Mouse (Mus musculus) kidney, adult 11 months (tissue): Measurements from ENCODE around the gene Rgs17.
"Not testable (repeated sequence)": the region's sequence is repeated elsewhere in the genome, so short reads cannot be mapped to it uniquely, and the experiment has no call there.

Experiments used
- DNase-seq: peaks from one replicate; pipeline ENCODE4 v3.0.0; 2022

Rgs17 gene

GRCm38 (mm10) chr10:5922294-5922828, at the start of gene Rgs17:
Gene Rgs17 (minus strand): TSS chr10:5922400.
- no peak for DNase-seq

GRCm38 (mm10) chr10:5967655-5968054, 45.5 kb upstream of the Rgs17 start:
- DNase-seq = no peak

- DNase-seq = not testable (repeated sequence)
These were observed 31.6 kb upstream of the Rgs17 start for GRCm38 (mm10) chr10:5953787-5954186.

- no peak for DNase-seq
These were observed 2.1 kb upstream of the Rgs17 start for GRCm38 (mm10) chr10:5924261-5924660.

GRCm38 (mm10) chr10:5923096-5923495, 896 bp upstream of the Rgs17 start:
- DNase-seq = no peak

- DNase-seq = no peak
These were observed 429 bp downstream of the Rgs17 start for GRCm38 (mm10) chr10:5921771-5922170.

GRCm38 (mm10) chr10:5921031-5921551, 1.1 kb downstream of the Rgs17 start:
- DNase-seq = no peak

- no peak for DNase-seq
These were observed 17.8 kb downstream of the Rgs17 start for GRCm38 (mm10) chr10:5904399-5904798.

- no peak for DNase-seq
These were observed 20.4 kb downstream of the Rgs17 start for GRCm38 (mm10) chr10:5901777-5902176.

- no peak for DNase-seq
These were observed 21.5 kb downstream of the Rgs17 start for GRCm38 (mm10) chr10:5900731-5901130.

- DNase-seq = no peak
These were observed 45.1 kb downstream of the Rgs17 start for GRCm38 (mm10) chr10:5877106-5877505.

GRCm38 (mm10) chr10:5871081-5871480, 51.1 kb downstream of the Rgs17 start:
- no peak for DNase-seq

GRCm38 (mm10) chr10:5867981-5868552, 54.1 kb downstream of the Rgs17 start:
- no peak for DNase-seq

GRCm38 (mm10) chr10:5865996-5866395, 56.2 kb downstream of the Rgs17 start:
- DNase-seq = no peak

GRCm38 (mm10) chr10:5862669-5863068, 59.5 kb downstream of the Rgs17 start:
- DNase-seq = no peak

GRCm38 (mm10) chr10:5860849-5861248, 61.4 kb downstream of the Rgs17 start:
- no peak for DNase-seq

- DNase-seq = no peak
These were observed 62.5 kb downstream of the Rgs17 start for GRCm38 (mm10) chr10:5859729-5860128.

GRCm38 (mm10) chr10:5857996-5858549, 64.1 kb downstream of the Rgs17 start:
- no peak for DNase-seq

GRCm38 (mm10) chr10:5853290-5853868, 68.8 kb downstream of the Rgs17 start:
- DNase-seq = no peak

GRCm38 (mm10) chr10:5846939-5847338, 75.3 kb downstream of the Rgs17 start:
- DNase-seq = no peak

- peak; percentile 28 for DNase-seq
These were observed 80.8 kb downstream of the Rgs17 start for GRCm38 (mm10) chr10:5841369-5841768.

- DNase-seq = no peak
These were observed 95.7 kb downstream of the Rgs17 start for GRCm38 (mm10) chr10:5826336-5827025.

GRCm38 (mm10) chr10:5824779-5825178, 97.4 kb downstream of the Rgs17 start:
- peak; percentile 55 for DNase-seq
